Mouse (Mus musculus) forebrain, embryonic 14.5 days (tissue): ENCODE measurements around the gene Abcc12. TPM values are rescaled to one million over a fixed set of nuclear protein-coding genes. Genes with fewer than 3 reads are reported as not detected.

Experiments
- ATAC-seq: fragments of 200-750 bp; cut with Nextera tagmentation; 2 replicates; pipeline ENCODE4 v1.8.0; 2017; ENCODE audit warnings: mild to moderate bottlenecking, moderate library complexity
- DNase-seq: peaks from one replicate; pipeline ENCODE4 v3.0.0-alpha.2; 2015; ENCODE audit warnings: low spot score
- H3K27ac ChIP-seq: fragments of 300-500 bp; sonication (generic); 2 replicates; pipeline ENCODE4 v1.5.1; 2014; ENCODE audit warnings: low read depth, mild to moderate bottlenecking, control low read depth, low read length, moderate library complexity
- H3K27me3 ChIP-seq: fragments of 300-500 bp; sonication (generic); replicated peaks from 2 replicates; pipeline ENCODE4 v1.6.1; 2014; ENCODE audit warnings: low read length, control low read depth, mixed read lengths; ENCODE audit not compliant: control insufficient read depth, insufficient read depth
- H3K36me3 ChIP-seq: fragments of 300-500 bp; sonication (generic); 2 replicates; pipeline ENCODE4 v1.6.1; 2014; ENCODE audit warnings: low read length, control low read depth; ENCODE audit not compliant: control insufficient read depth, insufficient read depth
- H3K4me1 ChIP-seq: fragments of 300-500 bp; sonication (generic); 2 replicates; pipeline ENCODE4 v1.6.1; 2014; ENCODE audit warnings: antibody characterized with exemption, low read length, control low read depth; ENCODE audit not compliant: control insufficient read depth, insufficient read depth
- H3K4me2 ChIP-seq: fragments of 300-500 bp; sonication (generic); 2 replicates; pipeline ENCODE4 v1.6.1; 2014; ENCODE audit warnings: mild to moderate bottlenecking, control low read depth, low read length
- H3K4me3 ChIP-seq: fragments of 300-500 bp; sonication (generic); 2 replicates; pipeline ENCODE4 v1.5.1; 2014; ENCODE audit warnings: low read depth, low read length, control low read depth
- H3K9ac ChIP-seq: fragments of 300-500 bp; sonication (generic); 2 replicates; pipeline ENCODE4 v1.6.1; 2014; ENCODE audit warnings: mild to moderate bottlenecking, low read length, control low read depth, moderate library complexity
- H3K9me3 ChIP-seq: fragments of 300-500 bp; sonication (generic); replicated peaks from 2 replicates; pipeline ENCODE4 v1.6.1; 2016; ENCODE audit warnings: low read length, control low read depth, mixed read lengths; ENCODE audit not compliant: control insufficient read depth
- WGBS: fragments of 180-500 bp; shearing (Covaris S2); extraction: QIAGEN DNeasy Blood & Tissue Kit; methylation state at CpG from one replicate; pipeline ENCODE4 v1.1.7; 2014; 5-methylcytosine and 5-hydroxymethylcytosine counted together
- polyA plus RNA-seq: library from polyadenylated mRNA; unstranded; fragments of >200 nt; fragmentation: Nextera tagmentation; extraction: Ambion mirVana; gene quantifications from 2 replicates; pipeline ENCODE4 v1.2.1, GENCODE M21; 2014

Abcc12 gene
- polyA plus RNA-seq, 1 experiment from 2014 or later = 0.19 TPM

GRCm38 (mm10) chr8:86540906-86541305, 39.6 kb downstream of the Abcc12 start:
- Histone ChIP-seq H3K4me1 (no peaks in the 10 kb centered on the region; the same call in 1 of the 2 replicates), H3K4me3 (no peak overlapping the region), H3K9me3 (no peaks in the 10 kb centered on the region), H3K27me3 (no peaks in the 10 kb centered on the region), H3K4me2 (no peak overlapping the region), H3K9ac (no peak overlapping the region), H3K27ac (no peak overlapping the region), H3K36me3 (no peaks in the 10 kb centered on the region)
- DNase-seq = no peak
- ATAC-seq = no peak
- WGBS = 93% methylated on average over 6 of the region's 6 CpGs

DNA sequence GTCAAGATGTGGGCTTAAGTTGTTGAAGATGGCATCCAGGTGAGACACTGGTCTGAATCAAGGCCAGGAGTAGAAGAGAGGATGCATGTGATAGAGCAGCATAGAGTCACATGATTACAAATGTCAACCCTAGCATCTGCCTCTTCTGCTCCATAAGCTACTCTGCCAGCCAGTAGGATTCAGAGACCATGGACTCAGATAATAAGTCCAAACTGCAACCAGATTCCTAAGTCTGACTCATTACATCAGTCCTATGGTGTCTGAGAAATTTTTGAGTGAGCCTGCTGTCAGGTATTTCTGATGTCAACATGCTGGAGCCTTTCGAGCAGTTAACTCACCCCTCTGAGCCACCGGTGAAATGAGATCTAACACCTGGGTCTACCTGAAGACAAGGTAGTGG, 40.1 kb downstream of the Abcc12 start:
- 99% methylated on average over 2 of the region's 2 CpGs for WGBS

GRCm38 (mm10) chr8:86536663-86536987, 43.9 kb downstream of the Abcc12 start:
- Histone ChIP-seq H3K27me3 (no peaks in the 10 kb centered on the region), H3K36me3 (no peaks in the 10 kb centered on the region), H3K4me2 (no peak overlapping the region), H3K4me3 (no peak overlapping the region), H3K4me1 (no peaks in the 10 kb centered on the region; the same call in 1 of the 2 replicates), H3K27ac (no peak overlapping the region), H3K9ac (no peak overlapping the region), H3K9me3 (no peaks in the 10 kb centered on the region)
- DNase-seq (no peak), ATAC-seq (no peak; the same call in none of the 2 replicates)
- 77% methylated on average over 3 of the region's 3 CpGs for WGBS

More for the DNA sequence above, 40.1 kb downstream of the Abcc12 start:
- H3K9ac ChIP-seq = no peak overlapping the region
- no peak overlapping the region for H3K4me3 ChIP-seq
- H3K36me3 ChIP-seq = no peaks in the 10 kb centered on the region
- H3K27ac ChIP-seq = no peak overlapping the region
- H3K4me2 ChIP-seq = no peak overlapping the region
- ATAC-seq (no peak), DNase-seq (no peak)
- no peaks in the 10 kb centered on the region; the same call in 1 of the 2 replicates for H3K4me1 ChIP-seq
- H3K27me3 ChIP-seq = no peaks in the 10 kb centered on the region
- H3K9me3 ChIP-seq = no peaks in the 10 kb centered on the region

GRCm38 (mm10) chr8:86535791-86536662, 44.5 kb downstream of the Abcc12 start:
- Histone ChIP-seq H3K27ac (no peak overlapping the region), H3K4me1 (no peaks in the 10 kb centered on the region; the same call in 1 of the 2 replicates), H3K9ac (no peak overlapping the region), H3K4me3 (no peak overlapping the region), H3K27me3 (no peaks in the 10 kb centered on the region), H3K36me3 (no peaks in the 10 kb centered on the region), H3K4me2 (no peak overlapping the region), H3K9me3 (no peaks in the 10 kb centered on the region)
- WGBS = 51% methylated on average over 11 of the region's 11 CpGs
- ATAC-seq (peak; percentile 81), DNase-seq (peak; percentile 93)

- no peak overlapping the region for H3K4me2 ChIP-seq
- 0 out of 2 replicates have a peak, but pooled peaks have one; percentile 10 for ATAC-seq
- 41% methylated on average over 7 of the region's 7 CpGs for WGBS
These were observed 45.4 kb downstream of the Abcc12 start for GRCm38 (mm10) chr8:86535068-86535560.

GRCm38 (mm10) chr8:86529714-86530113, 50.8 kb downstream of the Abcc12 start:
- no peaks in the 10 kb centered on the region for H3K9me3 ChIP-seq
- no peak overlapping the region for H3K9ac ChIP-seq
- H3K27me3 ChIP-seq = no peaks in the 10 kb centered on the region
- H3K4me2 ChIP-seq = no peak overlapping the region
- H3K36me3 ChIP-seq = no peaks in the 10 kb centered on the region
- 89% methylated on average over 2 of the region's 2 CpGs for WGBS
- no peak for ATAC-seq
- H3K4me1 ChIP-seq = no peaks in the 10 kb centered on the region
- H3K4me3 ChIP-seq = no peak overlapping the region
- DNase-seq = no peak
- H3K27ac ChIP-seq = no peak overlapping the region

More at GRCm38 (mm10) chr8:86535068-86535560, 45.4 kb downstream of the Abcc12 start:
- no peak for DNase-seq
- Histone ChIP-seq H3K27ac (no peak overlapping the region), H3K9ac (no peak overlapping the region), H3K9me3 (no peaks in the 10 kb centered on the region), H3K4me3 (no peak overlapping the region), H3K27me3 (no peaks in the 10 kb centered on the region), H3K36me3 (no peaks in the 10 kb centered on the region), H3K4me1 (no peaks in the 10 kb centered on the region; the same call in 1 of the 2 replicates)

DNA sequence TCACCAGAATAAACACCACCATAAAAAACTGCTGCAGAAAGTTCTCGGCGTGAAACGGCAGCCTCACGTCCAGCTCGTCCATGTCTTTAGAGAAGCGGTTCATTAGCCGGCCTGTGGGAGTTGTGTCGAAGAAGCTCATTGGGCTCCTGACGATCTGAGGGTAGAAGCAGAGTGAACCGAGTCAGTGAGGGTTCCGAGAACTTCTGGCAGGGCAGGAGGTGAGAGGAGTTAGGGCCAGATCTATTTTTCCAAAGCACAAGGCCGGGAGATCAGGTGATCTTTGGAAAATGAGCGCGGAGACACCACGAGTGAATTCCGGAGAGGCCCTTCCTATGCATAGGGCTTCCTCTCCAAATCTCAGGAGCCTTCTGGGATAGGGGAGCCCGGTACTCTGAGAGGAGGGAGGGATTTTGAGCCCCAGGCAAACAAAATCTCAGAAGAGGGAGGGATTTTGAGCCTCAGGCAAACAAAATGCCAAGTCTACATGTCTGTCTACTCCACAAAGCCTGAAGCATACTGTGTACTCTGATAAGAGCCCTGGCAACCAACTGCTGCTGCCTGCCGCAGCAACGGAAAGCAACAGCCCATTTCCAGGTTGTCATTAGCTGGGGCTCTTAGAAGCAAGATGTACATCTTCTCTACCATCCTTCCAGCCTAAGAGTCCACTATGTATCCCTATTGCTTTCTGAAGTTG, 53.0 kb downstream of the Abcc12 start:
- H3K27me3 ChIP-seq = no peaks in the 10 kb centered on the region
- 92% methylated on average over 19 of the region's 19 CpGs for WGBS
- no peak overlapping the region for H3K4me2 ChIP-seq
- H3K9ac ChIP-seq = no peak overlapping the region
- no peaks in the 10 kb centered on the region for H3K36me3 ChIP-seq
- H3K4me3 ChIP-seq = no peak overlapping the region
- no peak overlapping the region for H3K27ac ChIP-seq
- ATAC-seq (no peak), DNase-seq (no peak)
- no peaks in the 10 kb centered on the region for H3K9me3 ChIP-seq
- no peaks in the 10 kb centered on the region for H3K4me1 ChIP-seq

DNA sequence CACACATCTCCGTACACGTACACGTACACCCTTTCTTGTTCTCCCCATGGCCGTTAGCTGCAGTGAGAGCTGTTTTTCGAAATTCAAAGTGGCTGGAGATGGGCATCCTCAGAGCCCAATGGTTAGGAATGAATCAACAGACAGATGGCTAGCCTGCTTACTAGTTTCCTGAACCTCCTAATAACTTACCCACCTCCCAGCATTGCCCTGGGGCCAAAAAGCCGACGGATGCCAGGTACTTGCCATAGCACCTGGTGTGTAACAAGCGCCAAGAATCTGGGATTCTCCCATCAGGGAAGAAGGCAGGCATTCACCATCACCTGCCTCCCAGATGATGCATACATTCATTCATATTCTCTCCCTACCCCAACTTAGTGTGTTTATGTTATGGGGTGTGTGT, 53.7 kb downstream of the Abcc12 start:
- no peaks in the 10 kb centered on the region for H3K9me3 ChIP-seq
- no peak overlapping the region for H3K4me3 ChIP-seq
- ATAC-seq = no peak
- H3K4me2 ChIP-seq = no peak overlapping the region
- no peak overlapping the region for H3K27ac ChIP-seq
- no peak for DNase-seq
- H3K4me1 ChIP-seq = no peaks in the 10 kb centered on the region
- H3K36me3 ChIP-seq = no peaks in the 10 kb centered on the region
- no peak overlapping the region for H3K9ac ChIP-seq
- no peaks in the 10 kb centered on the region for H3K27me3 ChIP-seq
- 92% methylated on average over 8 of the region's 8 CpGs for WGBS
